Mouse (Mus musculus): ENCODE results near the gene Cphx3. TPM values are rescaled to one million over a fixed set of nuclear protein-coding genes. Genes with fewer than 3 reads are reported as not detected.
"Not testable (repeated sequence)": the region's sequence is repeated elsewhere in the genome, so short reads cannot be mapped to it uniquely, and the experiment has no call there.

Cphx3 gene
- polyA plus RNA-seq, 1 experiment from 2014 or later: not detected

DNA sequence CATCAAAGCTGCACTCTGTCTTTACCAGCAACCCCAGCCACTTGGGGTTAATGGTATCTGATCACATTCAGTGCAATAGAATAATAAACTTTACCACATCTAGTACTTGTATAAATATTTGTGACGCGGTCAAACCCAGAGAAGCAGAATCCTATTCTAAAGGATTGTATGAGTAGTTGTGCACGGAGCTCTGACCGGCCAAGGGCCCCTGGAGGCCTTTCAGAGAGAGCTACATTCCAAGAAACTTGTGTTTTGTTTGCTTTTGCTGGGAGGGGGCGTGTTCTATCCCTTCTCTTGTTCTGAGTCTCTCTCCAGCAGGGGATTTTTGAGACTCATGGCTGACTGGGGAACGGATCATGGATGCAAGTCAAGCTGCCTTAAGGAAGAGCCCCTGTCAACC is 92.9 kb downstream of the Cphx3 start:
- H3K4me2 ChIP-seq (replicated peaks); H3K9me3 ChIP-seq (replicated peaks); H3K4me1 ChIP-seq; H3K27me3 ChIP-seq; H3K4me3 ChIP-seq (replicated peaks); H3K27ac ChIP-seq (replicated peaks); H3K9ac ChIP-seq; H3K36me3 ChIP-seq; ATAC-seq (ENCODE audit: insufficient number of reproducible peaks, low FRiP score, low TSS enrichment, low read depth): not testable (repeated sequence)
- no CpG with 5 or more reads among the region's 6 CpGs for WGBS

DNA sequence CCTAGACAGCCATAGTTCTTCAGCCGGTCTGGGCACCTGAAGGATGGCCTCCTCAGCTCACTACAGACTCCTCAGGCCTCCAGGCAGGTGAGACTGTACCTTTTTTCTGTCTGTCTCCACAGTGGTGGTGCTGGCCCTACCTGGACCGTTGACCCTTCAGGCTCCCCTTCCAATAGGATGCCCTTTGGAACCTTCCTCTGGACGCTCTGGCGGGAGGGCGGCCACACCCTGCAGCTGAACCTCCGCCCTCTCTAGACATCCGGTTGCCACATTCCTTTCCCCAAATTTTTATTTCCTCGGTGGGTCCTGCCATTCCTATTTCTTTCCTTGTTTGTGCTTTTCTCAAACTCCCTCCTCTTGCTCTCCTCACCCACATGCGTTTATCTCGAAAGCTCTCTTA is 99.6 kb downstream of the Cphx3 start:
- not testable (repeated sequence) for H3K36me3 ChIP-seq; H3K27me3 ChIP-seq; H3K27ac ChIP-seq (replicated peaks); H3K9me3 ChIP-seq (replicated peaks); ATAC-seq (ENCODE audit: insufficient number of reproducible peaks, low FRiP score, low TSS enrichment, low read depth); H3K4me3 ChIP-seq (replicated peaks); H3K4me2 ChIP-seq (replicated peaks); H3K4me1 ChIP-seq; H3K9ac ChIP-seq
- WGBS: no CpG with 5 or more reads among the region's 10 CpGs

DNA sequence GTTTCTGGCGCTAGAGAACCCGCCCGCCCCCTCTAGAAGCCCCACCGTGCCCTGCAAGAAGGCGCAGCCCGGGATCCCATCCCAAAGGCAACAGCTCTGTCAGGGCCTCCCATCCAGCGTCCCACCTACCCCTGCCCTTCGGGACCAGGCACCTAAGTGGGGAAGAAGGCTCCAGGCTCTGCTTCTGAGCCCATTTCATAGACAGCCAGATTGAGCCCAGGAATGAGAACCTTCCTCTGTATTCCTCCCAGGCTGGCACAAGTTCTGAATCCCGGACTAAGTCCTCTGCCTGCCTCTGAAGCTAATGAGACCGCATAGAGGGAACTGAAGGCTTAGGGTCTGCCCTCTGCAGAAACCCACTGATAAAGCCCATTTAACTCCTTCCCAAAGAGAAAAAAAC is 100.3 kb downstream of the Cphx3 start, which contains the start of gene Plac9b:
Gene Plac9b (minus strand): TSS at position 101 of the 400 bp plus-strand sequence.
- not testable (repeated sequence) for H3K9ac ChIP-seq; H3K4me2 ChIP-seq (replicated peaks); H3K9me3 ChIP-seq (replicated peaks); H3K27me3 ChIP-seq; H3K4me1 ChIP-seq; H3K27ac ChIP-seq (replicated peaks); H3K4me3 ChIP-seq (replicated peaks); H3K36me3 ChIP-seq; ATAC-seq (ENCODE audit: insufficient number of reproducible peaks, low FRiP score, low TSS enrichment, low read depth)
- WGBS: no CpG with 5 or more reads among the region's 10 CpGs

DNA sequence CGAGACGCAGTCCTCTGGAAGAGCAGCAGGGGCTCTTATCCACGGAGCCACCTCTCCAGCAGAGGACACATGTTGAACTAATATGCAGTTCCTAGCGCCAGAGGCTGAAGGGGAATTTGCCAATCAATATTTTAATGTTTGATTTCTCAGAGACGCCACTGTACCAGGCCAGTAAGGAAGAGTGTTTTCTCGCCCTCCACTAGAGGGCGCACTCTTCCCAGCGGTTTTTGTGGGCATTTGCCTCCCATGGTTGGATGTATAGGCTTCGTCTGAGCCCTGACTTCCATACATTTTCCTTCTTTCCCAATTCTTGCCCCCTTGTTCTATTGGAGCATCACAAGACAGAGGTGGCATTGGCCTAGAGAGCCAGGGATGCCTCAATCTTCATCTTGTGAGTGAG is 104.5 kb downstream of the Cphx3 start:
- not testable (repeated sequence) for H3K4me1 ChIP-seq; H3K27ac ChIP-seq (replicated peaks); ATAC-seq (ENCODE audit: insufficient number of reproducible peaks, low FRiP score, low TSS enrichment, low read depth); H3K9ac ChIP-seq; H3K27me3 ChIP-seq; H3K4me3 ChIP-seq (replicated peaks); H3K4me2 ChIP-seq (replicated peaks); H3K36me3 ChIP-seq; H3K9me3 ChIP-seq (replicated peaks)
- WGBS: no CpG with 5 or more reads among the region's 9 CpGs

DNA sequence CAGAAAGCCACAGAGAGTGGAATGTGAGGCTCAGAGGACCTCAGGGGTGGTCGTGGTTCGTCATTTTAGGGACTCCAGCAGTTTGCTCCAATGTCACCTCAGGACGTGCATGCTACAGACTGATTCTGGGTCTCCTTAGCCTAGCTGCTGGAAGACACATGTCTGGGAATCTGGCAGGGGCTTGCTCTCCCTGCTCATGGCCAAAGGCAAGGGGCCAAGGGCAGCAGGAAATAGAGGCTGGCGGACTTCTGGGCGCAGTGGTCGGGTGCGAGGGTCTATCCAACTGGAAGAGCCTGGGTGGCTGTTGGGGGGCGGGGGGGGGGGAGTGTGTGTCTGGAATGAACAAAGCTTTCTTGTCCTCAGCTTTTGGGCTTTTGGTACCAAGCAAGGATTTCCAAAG is 106.3 kb downstream of the Cphx3 start:
- H3K27ac ChIP-seq (replicated peaks); ATAC-seq (ENCODE audit: insufficient number of reproducible peaks, low FRiP score, low TSS enrichment, low read depth); H3K27me3 ChIP-seq; H3K4me2 ChIP-seq (replicated peaks); H3K4me1 ChIP-seq; H3K9me3 ChIP-seq (replicated peaks); H3K9ac ChIP-seq; H3K4me3 ChIP-seq (replicated peaks); H3K36me3 ChIP-seq: not testable (repeated sequence)
- no CpG with 5 or more reads among the region's 8 CpGs for WGBS

DNA sequence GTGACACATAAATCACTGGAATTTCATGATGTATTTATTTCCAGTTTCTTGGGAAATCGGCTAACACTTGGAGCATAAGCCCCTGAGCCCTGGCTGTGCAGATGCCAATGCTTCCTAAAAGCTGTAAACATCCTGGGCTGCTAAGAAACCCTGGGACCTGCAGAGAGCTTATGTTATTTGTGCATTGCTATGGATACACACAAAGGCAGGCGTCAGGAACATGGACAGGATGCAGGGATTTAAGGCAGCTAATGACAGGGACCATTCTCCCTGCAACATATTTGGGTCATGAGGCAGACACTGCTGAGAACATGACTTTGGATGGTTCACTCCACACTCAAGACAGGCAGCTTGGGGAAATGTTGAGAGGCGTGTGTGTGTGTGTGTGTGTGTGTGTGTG is 115.8 kb downstream of the Cphx3 start:
- H3K4me3 ChIP-seq (replicated peaks); H3K9ac ChIP-seq; H3K9me3 ChIP-seq (replicated peaks); H3K4me2 ChIP-seq (replicated peaks); H3K27me3 ChIP-seq; H3K4me1 ChIP-seq; ATAC-seq (ENCODE audit: insufficient number of reproducible peaks, low FRiP score, low TSS enrichment, low read depth); H3K27ac ChIP-seq (replicated peaks); H3K36me3 ChIP-seq: not testable (repeated sequence)
- no CpG with 5 or more reads among the region's 3 CpGs for WGBS

DNA sequence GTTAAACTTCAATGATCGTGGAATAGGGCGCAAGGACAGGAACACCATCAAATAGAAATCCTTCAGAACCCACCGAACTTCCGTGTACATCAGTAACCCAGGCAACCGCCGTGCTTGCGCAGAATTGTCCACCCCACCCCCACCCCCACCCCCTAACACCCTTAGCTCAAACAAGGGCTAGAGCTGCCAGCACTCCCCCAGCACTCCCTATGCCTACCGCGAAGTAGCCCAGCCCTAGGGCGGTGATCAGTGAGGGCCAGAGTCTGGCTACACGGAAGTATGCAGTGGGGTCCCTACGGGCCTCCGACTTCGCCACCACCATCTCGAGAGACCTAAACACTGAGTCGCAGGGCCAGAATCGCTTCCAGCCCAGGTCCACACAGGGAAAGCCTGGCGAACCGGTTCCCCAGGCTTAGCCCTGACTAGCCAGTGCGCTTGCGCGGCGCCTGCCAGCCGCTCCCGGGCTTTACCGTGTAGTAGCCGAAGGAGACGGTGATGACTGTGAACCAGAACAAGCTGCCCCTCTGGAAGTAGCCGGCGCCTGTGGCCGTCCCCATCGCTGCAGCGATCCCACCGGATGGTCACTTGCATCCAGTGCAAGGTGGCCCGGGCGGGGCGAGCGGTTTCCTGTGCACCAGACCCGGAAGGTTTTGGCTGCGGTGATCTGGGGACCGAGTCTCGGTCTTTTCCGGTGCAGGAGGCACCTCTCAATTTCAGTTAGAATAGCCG is 124.3 kb downstream of the Cphx3 start:
- H3K4me1 ChIP-seq; H3K36me3 ChIP-seq; H3K4me2 ChIP-seq (replicated peaks); H3K4me3 ChIP-seq (replicated peaks); H3K27ac ChIP-seq (replicated peaks); H3K27me3 ChIP-seq; H3K9me3 ChIP-seq (replicated peaks); H3K9ac ChIP-seq: not testable (repeated sequence)
- peak; percentile 60 for ATAC-seq (ENCODE audit: insufficient number of reproducible peaks, low FRiP score, low TSS enrichment, low read depth)
- WGBS: no CpG with 5 or more reads among the region's 44 CpGs

DNA sequence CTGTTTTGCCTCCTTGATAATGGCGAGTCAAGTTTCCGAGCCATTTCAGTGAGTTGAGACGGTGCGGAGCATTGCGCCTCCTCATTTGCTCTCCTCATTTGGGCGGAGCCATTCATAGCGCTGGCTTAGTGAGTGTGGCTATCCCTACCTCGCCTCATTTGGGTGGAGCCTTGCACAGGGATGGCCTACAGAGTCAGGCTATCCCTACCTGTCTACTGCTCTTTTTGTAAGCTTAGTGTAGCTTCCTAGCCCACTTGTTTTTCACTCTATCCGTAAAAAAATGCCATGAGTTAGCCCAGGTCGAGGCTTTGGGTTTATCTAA is 124.8 kb downstream of the Cphx3 start, which contains the start of gene Tmem254b:
Gene Tmem254b (minus strand): TSS at position 116 of the 322 bp plus-strand sequence.
- no CpG with 5 or more reads among the region's 10 CpGs for WGBS
- not testable (repeated sequence) for H3K4me2 ChIP-seq (replicated peaks); H3K36me3 ChIP-seq; H3K4me1 ChIP-seq; H3K4me3 ChIP-seq (replicated peaks); H3K27me3 ChIP-seq; H3K27ac ChIP-seq (replicated peaks); H3K9ac ChIP-seq; H3K9me3 ChIP-seq (replicated peaks)
- ATAC-seq (ENCODE audit: insufficient number of reproducible peaks, low FRiP score, low TSS enrichment, low read depth): 0 out of 2 replicates have a peak, but pooled peaks have one; percentile 73

DNA sequence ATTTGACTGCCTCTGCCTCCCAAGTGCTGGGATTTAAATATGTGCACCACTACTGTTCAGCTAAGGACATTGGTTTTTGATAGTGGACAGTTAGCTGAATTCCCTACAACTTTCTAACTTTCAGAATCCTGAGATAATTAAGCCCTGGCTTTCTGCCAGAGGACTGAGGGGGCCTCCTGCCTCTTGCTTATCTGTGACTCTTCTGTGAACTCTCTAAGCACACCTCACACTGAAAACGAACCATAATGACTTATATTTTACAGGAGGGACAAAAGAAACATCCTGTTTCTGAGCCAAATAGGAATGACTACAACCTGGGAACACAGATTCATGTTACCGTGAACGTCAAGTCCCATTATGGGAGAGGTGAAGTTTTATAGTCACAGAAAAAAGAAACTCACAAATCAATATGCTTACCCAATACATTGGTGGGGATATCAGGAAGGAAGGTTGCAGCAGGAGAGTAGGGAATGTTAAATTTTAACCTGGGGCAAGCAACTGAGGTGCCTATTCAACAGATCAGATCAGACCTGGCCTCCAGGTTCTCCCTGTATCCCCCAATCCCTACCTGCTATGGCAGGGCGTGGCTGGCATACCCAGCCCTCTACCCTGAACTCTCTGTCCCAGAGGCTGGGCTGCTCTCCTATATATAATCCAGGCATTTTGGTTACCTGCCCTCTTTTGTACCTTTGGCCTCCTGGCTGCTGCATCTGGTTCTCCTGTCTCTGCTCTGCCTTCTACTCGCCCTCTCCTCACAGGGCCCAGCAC is 134.3 kb downstream of the Cphx3 start:
- H3K9me3 ChIP-seq (replicated peaks); ATAC-seq (ENCODE audit: insufficient number of reproducible peaks, low FRiP score, low TSS enrichment, low read depth); H3K9ac ChIP-seq; H3K27ac ChIP-seq (replicated peaks); H3K4me3 ChIP-seq (replicated peaks); H3K27me3 ChIP-seq; H3K4me1 ChIP-seq; H3K4me2 ChIP-seq (replicated peaks); H3K36me3 ChIP-seq: not testable (repeated sequence)
- no CpG with 5 or more reads among the region's 5 CpGs for WGBS

DNA sequence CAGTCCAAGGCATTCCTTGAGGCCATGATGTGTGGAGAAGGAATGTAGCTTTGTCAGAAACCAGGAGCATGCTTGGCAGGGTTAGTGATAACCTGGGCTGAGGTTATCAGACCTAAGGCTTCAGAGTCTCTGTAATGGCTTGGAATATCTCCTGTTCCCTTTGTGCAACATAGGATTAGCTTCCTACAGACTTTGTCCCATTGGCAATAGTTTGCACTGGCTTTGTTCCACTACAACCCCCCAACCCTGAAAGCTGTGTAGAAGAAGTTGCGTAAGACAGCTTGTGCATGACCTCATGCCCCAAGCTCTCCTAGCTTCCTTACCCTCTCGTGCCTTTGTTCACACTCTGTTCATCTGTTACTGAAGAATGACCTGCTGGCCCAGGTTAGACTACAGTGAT is 155.1 kb downstream of the Cphx3 start:
- H3K9ac ChIP-seq; H3K9me3 ChIP-seq (replicated peaks); H3K4me1 ChIP-seq; H3K27ac ChIP-seq (replicated peaks); H3K27me3 ChIP-seq; H3K4me2 ChIP-seq (replicated peaks); H3K4me3 ChIP-seq (replicated peaks); H3K36me3 ChIP-seq; ATAC-seq (ENCODE audit: insufficient number of reproducible peaks, low FRiP score, low TSS enrichment, low read depth): not testable (repeated sequence)
- no CpG with 5 or more reads among the region's 2 CpGs for WGBS

DNA sequence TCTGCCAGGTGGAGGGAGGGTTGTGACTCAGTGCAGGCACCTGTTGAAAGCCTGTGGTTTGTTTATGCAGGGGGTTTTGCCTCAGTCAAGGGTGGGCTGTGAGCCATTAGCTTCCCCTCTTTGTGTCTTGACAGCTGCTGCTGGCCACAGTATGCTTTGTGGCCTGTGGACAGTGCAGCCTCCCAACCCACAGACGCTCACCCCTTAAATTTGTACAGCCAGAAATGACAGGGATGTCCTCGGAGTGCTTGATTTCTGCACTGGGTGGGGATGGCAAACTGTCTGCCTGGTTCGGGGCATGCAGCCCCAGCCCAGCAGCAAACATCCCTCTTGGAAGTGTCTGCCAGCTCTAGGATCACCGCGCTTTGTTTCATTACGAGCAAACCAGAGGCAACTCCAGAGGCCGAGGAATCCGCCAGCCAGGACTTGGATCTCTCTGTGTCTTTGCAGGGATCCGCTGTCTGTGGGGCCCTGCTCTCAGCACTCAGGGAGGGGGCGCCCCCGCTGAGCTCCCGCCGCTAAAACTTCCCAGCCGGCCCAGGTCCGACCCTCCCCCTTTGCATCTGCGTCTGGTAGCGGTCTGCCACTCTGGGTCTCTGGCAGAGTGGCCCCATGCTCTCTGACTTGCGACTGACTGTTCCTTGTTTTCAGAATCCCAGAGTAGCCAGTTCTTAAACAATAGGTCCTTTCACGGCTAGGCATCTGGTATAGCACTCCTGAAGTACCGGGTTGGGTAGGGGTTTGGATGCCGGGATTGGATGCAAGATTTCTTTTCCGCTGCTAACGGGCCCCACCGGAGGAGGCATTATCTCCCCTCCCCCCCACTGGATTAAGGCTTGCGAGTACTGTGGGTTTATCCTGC is 175.9 kb downstream of the Cphx3 start, which contains the start of gene Duxbl3:
Gene Duxbl3 (plus strand): TSS at position 207 of the 862 bp plus-strand sequence.
- not testable (repeated sequence) for H3K27ac ChIP-seq (replicated peaks); H3K9ac ChIP-seq; H3K4me3 ChIP-seq (replicated peaks); H3K9me3 ChIP-seq (replicated peaks); H3K36me3 ChIP-seq; H3K4me2 ChIP-seq (replicated peaks); H3K27me3 ChIP-seq; H3K4me1 ChIP-seq
- WGBS: no CpG with 5 or more reads among the region's 25 CpGs
- peak; percentile 80 for ATAC-seq (ENCODE audit: insufficient number of reproducible peaks, low FRiP score, low TSS enrichment, low read depth)
